Mouse (Mus musculus): ENCODE results near the gene Mrpl22. TPM values are rescaled to one million over a fixed set of nuclear protein-coding genes. Genes with fewer than 3 reads are reported as not detected.
"Not testable (repeated sequence)": the region's sequence is repeated elsewhere in the genome, so short reads cannot be mapped to it uniquely, and the experiment has no call there.

Gene Mrpl22
- polyA plus RNA-seq, 1 experiment from 2014 or later = 90.1 TPM

DNA sequence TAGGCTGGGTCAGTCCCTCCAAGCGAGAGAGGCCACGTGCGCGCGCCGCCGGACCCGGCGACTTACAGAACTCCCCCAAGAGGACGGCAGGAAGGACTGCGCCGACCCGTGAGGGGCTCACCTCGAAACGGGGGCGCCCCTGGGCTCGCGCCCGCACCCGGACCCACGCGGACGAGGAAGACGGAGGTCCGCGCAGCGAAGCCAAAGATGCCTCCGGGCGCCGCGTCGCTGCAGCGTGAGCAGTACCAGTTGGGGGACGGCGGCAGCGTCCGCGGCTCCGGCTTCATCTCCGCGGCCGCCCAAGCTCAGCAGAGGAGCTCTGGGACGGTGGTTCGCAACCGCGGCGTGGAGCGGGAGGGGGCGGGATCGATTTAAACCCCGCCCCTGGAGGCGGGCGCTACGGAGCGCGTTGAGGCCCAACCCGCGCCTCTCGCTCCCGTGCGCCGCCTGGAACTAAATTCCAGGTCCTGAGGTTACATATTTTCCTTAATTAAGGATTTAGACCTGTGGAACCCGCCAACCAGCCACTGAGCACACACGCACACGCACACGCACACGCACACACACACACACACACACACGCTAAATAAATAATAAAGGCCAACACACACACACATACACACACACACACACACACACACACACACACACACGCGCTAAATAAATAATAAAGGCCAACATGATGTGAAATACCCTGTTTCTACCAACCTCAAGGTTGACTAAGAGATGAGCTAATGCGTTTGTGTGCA lies 3.1 kb upstream of the Mrpl22 start, which contains the start of gene Gemin5:
Gene Gemin5 (minus strand): TSS at position 373 of the 749 bp plus-strand sequence.
- Histone ChIP-seq H3K27me3 (replicated peaks; ENCODE audit: control insufficient read depth, insufficient read depth, low read length) (no peaks in the 10 kb centered on the region), H3K36me3 (ENCODE audit: control insufficient read depth, insufficient read depth) (peaks cover 11% of the 10 kb centered on the region; the same call in 1 of the 2 replicates), H3K4me3 (ENCODE audit: low read depth, low read length) (peak within 1 kb of the TSS; percentile 94), H3K27ac (ENCODE audit: low read depth, low read length) (peak within 1 kb of the TSS; percentile 50), H3K9ac (ENCODE audit: low read depth, low read length) (peak within 1 kb of the TSS; percentile 81), H3K4me2 (replicated peaks; ENCODE audit: low read depth) (peak within 1 kb of the TSS; percentile 94), H3K9me3 (ENCODE audit: control insufficient read depth) (no peaks in the 10 kb centered on the region), H3K4me1 (replicated peaks; ENCODE audit: control insufficient read depth, insufficient read depth, low read length) (no peaks in the 10 kb centered on the region)
- under 1% methylated on average over 69 of the region's 71 CpGs for WGBS
- peak; percentile 83 for ATAC-seq
- peak; percentile 39 for TF ChIP-seq CTCF (IDR thresholded peaks at IDR 0.05; ENCODE audit: low read depth)

GRCm38 (mm10) chr11:58169666-58170065 lies 1.8 kb upstream of the Mrpl22 start:
- peaks cover 21% of the 10 kb centered on the region; the same call in 1 of the 2 replicates for H3K36me3 ChIP-seq (ENCODE audit: control insufficient read depth, insufficient read depth)
- H3K4me1 ChIP-seq (replicated peaks; ENCODE audit: control insufficient read depth, insufficient read depth, low read length) = no peaks in the 10 kb centered on the region
- no peak overlapping the region for H3K27ac ChIP-seq (ENCODE audit: low read depth, low read length)
- 59% methylated on average over 4 of the region's 4 CpGs for WGBS
- no peaks in the 10 kb centered on the region for H3K27me3 ChIP-seq (replicated peaks; ENCODE audit: control insufficient read depth, insufficient read depth, low read length)
- no peak overlapping the region for H3K4me3 ChIP-seq (ENCODE audit: low read depth, low read length)
- ATAC-seq = no peak
- H3K9me3 ChIP-seq (ENCODE audit: control insufficient read depth) = no peaks in the 10 kb centered on the region
- no peak for TF ChIP-seq CTCF (IDR thresholded peaks at IDR 0.05; ENCODE audit: low read depth)
- no peak overlapping the region for H3K4me2 ChIP-seq (replicated peaks; ENCODE audit: low read depth)
- no peak overlapping the region for H3K9ac ChIP-seq (ENCODE audit: low read depth, low read length)

GRCm38 (mm10) chr11:58179563-58179962 lies 8.1 kb downstream of the Mrpl22 start:
- Histone ChIP-seq H3K4me3 (ENCODE audit: low read depth, low read length) (no peak overlapping the region), H3K27me3 (replicated peaks; ENCODE audit: control insufficient read depth, insufficient read depth, low read length) (no peaks in the 10 kb centered on the region), H3K9ac (ENCODE audit: low read depth, low read length) (no peak overlapping the region), H3K4me2 (replicated peaks; ENCODE audit: low read depth) (no peak overlapping the region), H3K27ac (ENCODE audit: low read depth, low read length) (no peak overlapping the region), H3K36me3 (ENCODE audit: control insufficient read depth, insufficient read depth) (peaks cover 31% of the 10 kb centered on the region), H3K9me3 (ENCODE audit: control insufficient read depth) (no peaks in the 10 kb centered on the region), H3K4me1 (replicated peaks; ENCODE audit: control insufficient read depth, insufficient read depth, low read length) (no peaks in the 10 kb centered on the region; the same call in 1 of the 2 replicates)
- ATAC-seq = peak; percentile 41; the same call in 1 of the 2 replicates
- peak; percentile 92 for TF ChIP-seq CTCF (IDR thresholded peaks at IDR 0.05; ENCODE audit: low read depth)
- WGBS = 24% methylated on average over 3 of the region's 3 CpGs

DNA sequence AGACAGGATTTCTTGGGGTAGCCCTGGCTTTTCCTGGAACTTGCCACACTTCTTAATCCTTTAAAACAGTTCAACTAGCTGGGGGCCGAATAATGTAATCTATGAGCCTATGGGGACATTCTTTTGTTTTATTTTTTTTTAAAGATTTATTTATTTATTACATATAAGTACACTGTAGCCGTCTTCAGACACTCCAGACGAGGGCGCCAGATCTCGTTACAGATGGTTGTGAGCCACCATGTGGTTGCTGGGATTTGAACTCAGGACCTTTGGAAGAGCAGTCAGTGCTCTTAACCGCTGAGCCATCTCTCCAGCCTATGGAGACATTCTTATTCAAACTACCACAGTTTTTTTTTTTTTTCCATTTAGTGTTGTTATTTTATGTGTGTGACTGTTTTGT lies 8.5 kb downstream of the Mrpl22 start:
- H3K9me3 ChIP-seq (ENCODE audit: control insufficient read depth); ATAC-seq; H3K4me3 ChIP-seq (ENCODE audit: low read depth, low read length): not testable (repeated sequence)

DNA sequence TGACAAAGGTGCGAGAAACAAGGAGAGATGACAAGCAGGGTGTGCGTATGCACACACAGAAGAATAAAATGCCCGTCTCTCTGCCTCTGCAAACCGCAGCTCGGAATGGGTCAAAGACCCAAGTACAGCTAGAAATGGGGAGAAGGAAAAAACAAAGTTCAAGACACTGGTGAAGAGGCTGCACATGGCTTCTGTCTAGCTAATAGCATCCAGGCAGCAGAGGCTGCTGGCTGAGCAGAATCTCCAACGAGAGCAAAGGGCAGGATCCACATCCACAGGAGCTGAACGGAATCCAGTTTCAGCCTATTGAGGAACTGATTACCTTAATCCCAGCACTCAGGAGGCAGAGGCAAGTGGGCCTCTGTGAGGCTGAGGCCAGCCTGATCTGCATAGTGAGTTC lies 9.3 kb downstream of the Mrpl22 start:
- Histone ChIP-seq H3K27me3 (replicated peaks; ENCODE audit: control insufficient read depth, insufficient read depth, low read length) (no peaks in the 10 kb centered on the region), H3K4me2 (replicated peaks; ENCODE audit: low read depth) (no peak overlapping the region), H3K27ac (ENCODE audit: low read depth, low read length) (no peak overlapping the region), H3K36me3 (ENCODE audit: control insufficient read depth, insufficient read depth) (peaks cover 21% of the 10 kb centered on the region), H3K9me3 (ENCODE audit: control insufficient read depth) (no peaks in the 10 kb centered on the region), H3K4me3 (ENCODE audit: low read depth, low read length) (no peak overlapping the region), H3K4me1 (replicated peaks; ENCODE audit: control insufficient read depth, insufficient read depth, low read length) (no peaks in the 10 kb centered on the region; the same call in 1 of the 2 replicates), H3K9ac (ENCODE audit: low read depth, low read length) (no peak overlapping the region)
- 74% methylated on average over 7 of the region's 7 CpGs for WGBS
- ATAC-seq = no peak
- no peak for TF ChIP-seq CTCF (IDR thresholded peaks at IDR 0.05; ENCODE audit: low read depth)

More for the DNA sequence above, 8.5 kb downstream of the Mrpl22 start:
- 92% methylated on average over 6 of the region's 6 CpGs for WGBS
- not testable (repeated sequence) for H3K4me1 ChIP-seq (replicated peaks; ENCODE audit: control insufficient read depth, insufficient read depth, low read length); H3K4me2 ChIP-seq (replicated peaks; ENCODE audit: low read depth); H3K27ac ChIP-seq (ENCODE audit: low read depth, low read length); H3K9ac ChIP-seq (ENCODE audit: low read depth, low read length); H3K27me3 ChIP-seq (replicated peaks; ENCODE audit: control insufficient read depth, insufficient read depth, low read length)
- peaks cover 28% of the 10 kb centered on the region for H3K36me3 ChIP-seq (ENCODE audit: control insufficient read depth, insufficient read depth)

GRCm38 (mm10) chr11:58183579-58183978 lies 12.1 kb downstream of the Mrpl22 start:
- WGBS = 40% methylated on average over 3 of the region's 3 CpGs
- H3K4me2 ChIP-seq (replicated peaks; ENCODE audit: low read depth) = peak overlapping the region; percentile 45

More at GRCm38 (mm10) chr11:58183579-58183978, 12.1 kb downstream of the Mrpl22 start:
- Histone ChIP-seq H3K36me3 (ENCODE audit: control insufficient read depth, insufficient read depth) (peaks cover under 1% of the 10 kb centered on the region; the same call in 1 of the 2 replicates), H3K4me3 (ENCODE audit: low read depth, low read length) (peak overlapping the region; percentile 18; the same call in 1 of the 2 replicates), H3K9ac (ENCODE audit: low read depth, low read length) (peak overlapping the region; percentile 34; the same call in 1 of the 2 replicates), H3K4me1 (replicated peaks; ENCODE audit: control insufficient read depth, insufficient read depth, low read length) (no peaks in the 10 kb centered on the region; the same call in 1 of the 2 replicates), H3K27me3 (replicated peaks; ENCODE audit: control insufficient read depth, insufficient read depth, low read length) (no peaks in the 10 kb centered on the region), H3K27ac (ENCODE audit: low read depth, low read length) (peak overlapping the region; percentile 46; the same call in 1 of the 2 replicates), H3K9me3 (ENCODE audit: control insufficient read depth) (no peaks in the 10 kb centered on the region)
- peak; percentile 31; the same call in 1 of the 2 replicates for ATAC-seq
- TF ChIP-seq CTCF (IDR thresholded peaks at IDR 0.05; ENCODE audit: low read depth) = no peak
